Mouse (Mus musculus): ENCODE results near the gene Baz2b. TPM values are rescaled to one million over a fixed set of nuclear protein-coding genes. Genes with fewer than 3 reads are reported as not detected.
"Not testable (repeated sequence)": the region's sequence is repeated elsewhere in the genome, so short reads cannot be mapped to it uniquely, and the experiment has no call there.

The Baz2b gene
- total RNA-seq, 2 experiments from 2014 or later, result 36.7 to 47.2 TPM

GRCm38 (mm10) chr2:59898666-59899065 lies 311.0 kb downstream of the Baz2b start:
- DNase-seq, result no peak
- intact Hi-C loops (cut with DNase I), result loop anchor here (5.0 kb wide), 1 partner anchor 356 kb away; no protein-coding TSS in a partner anchor

GRCm38 (mm10) chr2:59898105-59898504 lies 311.5 kb downstream of the Baz2b start:
- intact Hi-C loops (cut with DNase I), result loop anchor here (5.0 kb wide), 1 partner anchor 356 kb away; no protein-coding TSS in a partner anchor
- no peak for DNase-seq

DNA sequence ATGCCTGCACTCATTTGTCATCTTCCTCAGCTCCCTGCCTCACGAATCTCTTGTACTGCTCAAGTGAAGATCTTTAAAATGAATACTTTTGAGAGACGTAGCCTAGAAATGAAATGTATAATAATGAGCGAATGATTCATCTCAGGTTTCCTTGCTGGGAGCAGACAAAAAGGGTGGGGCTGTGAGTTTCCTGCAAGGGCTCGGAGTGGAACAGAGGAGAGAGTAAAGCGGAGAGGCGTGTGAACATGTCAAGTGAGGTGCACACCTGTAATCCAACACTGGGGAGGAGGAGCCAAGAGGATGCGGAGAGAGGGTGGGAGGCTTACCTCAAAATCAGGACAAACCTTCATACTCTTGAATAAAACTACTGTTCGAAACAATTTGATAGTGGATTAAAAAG lies 312.8 kb downstream of the Baz2b start:
- intact Hi-C loops (cut with DNase I), result loop anchor here (5.0 kb wide), 1 partner anchor 355 kb away; no protein-coding TSS in a partner anchor
- no peak for DNase-seq

DNA sequence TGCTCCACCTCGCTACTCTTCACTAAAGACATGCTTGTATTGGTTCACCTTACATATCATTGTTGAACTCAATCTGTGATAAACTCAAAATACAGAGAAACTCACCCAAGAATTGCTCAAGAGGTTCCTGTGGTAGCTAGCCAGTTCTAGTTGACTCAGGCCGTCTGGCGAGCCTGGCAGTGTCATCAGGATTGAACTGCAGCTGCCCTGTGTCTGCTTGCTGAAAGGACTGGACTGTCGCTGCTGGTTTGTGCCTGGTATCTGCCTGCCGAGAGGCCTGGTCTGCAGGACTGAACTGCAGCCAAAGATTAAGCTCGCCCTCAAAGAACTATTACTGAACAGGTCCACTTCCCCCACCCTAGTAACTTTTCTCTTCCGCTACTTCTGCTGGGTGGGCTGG lies 313.2 kb downstream of the Baz2b start:
- DNase-seq, result peak; percentile 9 to 14
- intact Hi-C loops (cut with DNase I), result loop anchor here (5.0 kb wide), 1 partner anchor 354 kb away; no protein-coding TSS in a partner anchor

DNA sequence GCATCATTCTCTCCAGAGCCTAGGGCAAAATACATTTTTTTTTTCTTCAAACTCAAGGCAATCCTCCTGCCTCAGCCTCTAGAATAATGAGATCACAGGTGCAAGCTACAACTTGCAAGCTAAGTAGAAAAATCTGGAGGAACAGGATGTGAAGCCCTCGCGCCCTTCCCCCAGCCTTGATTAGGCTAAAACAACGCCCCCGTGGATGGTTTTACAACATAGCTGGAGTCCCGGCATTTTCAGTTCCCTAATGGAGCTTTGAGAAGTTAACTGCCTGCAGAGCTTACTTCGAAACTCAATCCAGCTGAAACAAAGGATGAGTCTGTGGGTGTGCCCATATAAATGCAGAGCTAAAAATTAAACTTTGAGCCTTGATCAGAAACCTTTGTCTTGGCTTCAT lies 319.9 kb downstream of the Baz2b start:
- intact Hi-C loops (cut with DNase I), result no loop called here
- DNase-seq, result no peak

DNA sequence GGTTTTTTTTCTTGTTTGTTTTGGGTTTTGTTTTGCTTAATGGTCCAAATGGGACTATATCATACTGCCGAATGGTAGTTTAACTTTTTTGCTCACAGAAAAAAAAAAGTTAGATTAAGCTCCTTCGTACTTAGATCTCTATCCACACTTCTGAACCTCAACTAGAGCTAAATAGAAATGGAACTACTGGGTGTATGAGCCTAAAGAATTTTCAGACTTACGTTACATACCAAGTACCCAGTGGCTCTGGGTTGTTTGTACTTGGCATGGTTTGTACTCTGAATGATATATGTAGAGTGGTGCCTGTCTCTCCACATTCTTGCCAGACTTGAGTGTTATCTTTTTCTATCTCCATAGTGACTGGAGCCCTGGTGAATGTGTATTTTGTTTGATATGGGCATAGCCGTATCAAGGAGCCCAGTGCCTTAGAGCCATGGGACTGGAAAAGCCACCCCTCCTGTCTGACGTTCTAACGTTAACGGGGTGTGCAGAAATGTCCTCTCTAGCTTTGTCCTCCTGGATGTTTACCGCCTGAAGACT lies 326.8 kb downstream of the Baz2b start:
- intact Hi-C loops (cut with DNase I), result no loop called here
- no peak for DNase-seq

- peak; percentile 93 to 94 for DNase-seq
- intact Hi-C loops (cut with DNase I), result no loop called here
Observed at GRCm38 (mm10) chr2:59881831-59882741, 327.6 kb downstream of the Baz2b start, which contains the start of gene Wdsub1. Wdsub1 (minus strand) TSS chr2:59882591.

DNA sequence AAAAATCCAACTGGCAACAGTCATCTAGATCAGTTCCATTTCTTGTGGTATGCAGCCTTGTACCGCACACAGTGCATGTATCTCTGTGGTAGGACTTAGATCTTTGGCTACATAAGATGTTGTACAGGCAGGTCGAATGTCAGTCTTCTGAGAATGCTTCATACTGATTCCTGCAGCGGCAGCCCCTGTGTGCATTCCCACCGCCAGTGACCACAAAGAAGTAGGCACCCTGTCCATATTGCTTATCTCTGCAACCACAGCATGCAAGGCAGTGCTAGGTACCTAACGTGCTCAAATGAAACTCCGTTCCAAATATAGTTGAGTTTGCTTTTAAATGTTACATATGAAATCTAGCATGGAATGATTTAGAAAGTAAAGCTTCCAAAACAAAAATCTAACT lies 328.2 kb downstream of the Baz2b start:
- intact Hi-C loops (cut with DNase I), result no loop called here
- no peak for DNase-seq

- no peak for DNase-seq
- intact Hi-C loops (cut with DNase I), result no loop called here
Observed at GRCm38 (mm10) chr2:59878221-59878620, 331.4 kb downstream of the Baz2b start.

GRCm38 (mm10) chr2:59877335-59877734 lies 332.3 kb downstream of the Baz2b start:
- intact Hi-C loops (cut with DNase I), result no loop called here
- DNase-seq, result no peak

DNA sequence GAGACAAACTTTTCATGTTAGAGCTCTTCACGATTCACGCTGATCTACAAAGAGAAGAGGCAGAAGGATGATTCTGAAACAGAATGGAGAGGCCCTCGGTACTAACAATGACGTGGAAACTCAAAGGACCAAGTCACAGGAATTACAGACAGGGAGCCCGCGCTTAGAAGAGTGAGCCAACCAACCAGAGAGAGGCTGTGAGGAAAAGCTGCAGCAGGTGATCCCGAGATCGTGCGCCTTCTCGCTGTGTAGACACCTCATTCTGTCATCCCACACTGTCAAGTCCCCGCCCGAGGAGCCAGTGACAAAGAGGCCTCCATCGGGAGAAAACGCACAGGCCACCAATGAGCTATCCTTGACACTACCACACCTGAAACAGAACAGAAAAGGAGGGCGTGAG lies 333.2 kb downstream of the Baz2b start:
- intact Hi-C loops (cut with DNase I), result no loop called here
- no peak for DNase-seq

GRCm38 (mm10) chr2:59870526-59870925 lies 339.1 kb downstream of the Baz2b start:
- no peak for DNase-seq
- intact Hi-C loops (cut with DNase I), result no loop called here

GRCm38 (mm10) chr2:59862618-59863017 lies 347.0 kb downstream of the Baz2b start:
- no peak for DNase-seq
- intact Hi-C loops (cut with DNase I), result no loop called here

DNA sequence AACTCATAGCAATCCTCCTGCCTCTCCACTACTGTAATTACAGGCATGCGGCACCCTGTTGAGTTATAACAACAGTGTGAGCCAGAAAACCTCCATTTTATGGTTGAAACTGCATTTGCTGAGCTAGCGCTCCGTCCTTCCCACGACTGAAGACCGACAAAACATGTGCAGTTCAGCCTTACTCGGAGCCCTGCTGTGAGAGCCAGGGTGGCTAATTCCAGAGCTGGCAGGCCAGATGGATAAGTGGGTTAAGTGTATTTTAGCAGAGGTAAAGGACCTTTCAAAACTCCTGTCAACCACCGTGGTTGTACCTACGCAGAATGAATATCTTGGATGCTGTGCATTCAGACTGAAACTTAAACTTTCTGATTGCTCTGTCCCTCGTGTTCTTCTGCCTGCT lies 355.3 kb downstream of the Baz2b start:
- intact Hi-C loops (cut with DNase I), result no loop called here
- DNase-seq, result no peak

- DNase-seq, result no peak
- intact Hi-C loops (cut with DNase I), result no loop called here
Observed at GRCm38 (mm10) chr2:59853543-59853942, 356.1 kb downstream of the Baz2b start.

- intact Hi-C loops (cut with DNase I), result no loop called here
- no peak for DNase-seq
Observed at GRCm38 (mm10) chr2:59852916-59853315, 356.7 kb downstream of the Baz2b start.

- DNase-seq; intact Hi-C loops (cut with DNase I): not testable (repeated sequence)
Observed at GRCm38 (mm10) chr2:59851885-59852284, 357.8 kb downstream of the Baz2b start.

Other genes with a start within 250 kb of the Baz2b start
- 10 to 100 TPM; 28.9 to 29.7 TPM for gene March7, start within 50 bp of the Baz2b start, total RNA-seq (2021)
- 10 to 100 TPM in 1 of 2 experiments, 1 to 10 TPM in 1; 9.7 to 11.4 TPM for gene Cd302, start 74.6 kb upstream of the Baz2b start, total RNA-seq (2021)
- gene Ly75, start 173.5 kb upstream of the Baz2b start, total RNA-seq (2021), result under 1 TPM; 0.54 to 0.69 TPM

All from heart, postnatal 36 days (tissue).